Mouse (Mus musculus) neural tube, embryonic 12.5 days (tissue): ENCODE data around the gene 1700020L24Rik. TPM values are rescaled to one million over a fixed set of nuclear protein-coding genes. Genes with fewer than 3 reads are reported as not detected.

Source experiments
- ATAC-seq: fragments of 200-750 bp; cut with Nextera tagmentation; 2 replicates; pipeline ENCODE4 v1.8.0; 2017; ENCODE audit warnings: low read depth, mild to moderate bottlenecking, moderate TSS enrichment, moderate library complexity; ENCODE audit not compliant: low FRiP score
- H3K27ac ChIP-seq: fragments of 300-500 bp; sonication (generic); 2 replicates; pipeline ENCODE4 v1.5.1; 2016
- H3K27me3 ChIP-seq: fragments of 300-500 bp; sonication (generic); replicated peaks from 2 replicates; pipeline ENCODE4 v1.6.1; 2016; ENCODE audit warnings: mild to moderate bottlenecking
- H3K36me3 ChIP-seq: fragments of 300-500 bp; sonication (generic); 2 replicates; pipeline ENCODE4 v1.6.1; 2016; ENCODE audit warnings: mild to moderate bottlenecking
- H3K4me1 ChIP-seq: fragments of 300-500 bp; sonication (generic); 2 replicates; pipeline ENCODE4 v1.6.1; 2016
- H3K4me2 ChIP-seq: fragments of 300-500 bp; sonication (generic); replicated peaks from 2 replicates; pipeline ENCODE4 v1.6.1; 2016; ENCODE audit warnings: mild to moderate bottlenecking
- H3K4me3 ChIP-seq: fragments of 300-500 bp; sonication (generic); 2 replicates; pipeline ENCODE4 v1.5.1; 2016
- H3K9ac ChIP-seq: fragments of 300-500 bp; sonication (generic); 2 replicates; pipeline ENCODE4 v1.6.1; 2016; ENCODE audit warnings: mild to moderate bottlenecking
- H3K9me3 ChIP-seq: fragments of 300-500 bp; sonication (generic); 2 replicates; pipeline ENCODE4 v1.6.1; 2016; ENCODE audit warnings: mild to moderate bottlenecking
- WGBS: fragments of 180-500 bp; shearing (Covaris S2); methylation state at CpG from one replicate; pipeline ENCODE4 v1.1.7; 2016; 5-methylcytosine and 5-hydroxymethylcytosine counted together
- polyA plus RNA-seq: library from polyadenylated mRNA; unstranded; fragments of >200 nt; fragmentation: Nextera tagmentation; extraction: Ambion mirVana; gene quantifications from 2 replicates; pipeline ENCODE4 v1.2.1, GENCODE M21; 2016

The 1700020L24Rik gene
- polyA plus RNA-seq = 0.38 and 0.76 TPM in 2 replicates

DNA sequence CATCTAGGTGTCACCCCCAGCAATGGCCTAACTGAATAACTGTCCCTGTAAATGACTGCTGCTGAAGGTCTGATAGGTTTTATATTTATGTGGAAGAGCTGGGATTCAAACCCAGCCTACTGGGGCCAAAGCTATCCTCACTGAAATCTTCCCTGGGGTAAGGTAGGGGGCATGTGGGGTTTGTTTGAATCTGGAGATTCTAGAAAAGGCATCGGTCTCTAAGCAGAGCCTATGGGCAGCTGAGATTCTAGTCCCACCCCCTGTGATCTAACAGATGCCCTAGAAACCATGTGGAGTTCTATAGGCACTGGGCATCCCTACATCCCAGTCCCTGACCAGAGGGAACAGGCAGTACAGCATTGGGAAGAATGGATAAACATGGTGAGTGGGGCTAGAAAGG lies at the start of gene 1700020L24Rik:
TSS of gene 1700020L24Rik (plus strand) at position 301 of the 400 bp plus-strand sequence.
- ATAC-seq = no peak
- Histone ChIP-seq H3K9ac (no peak within 1 kb of the TSS), H3K27ac (no peak within 1 kb of the TSS), H3K4me2 (no peak within 1 kb of the TSS), H3K4me3 (no peak within 1 kb of the TSS), H3K36me3 (no peaks in the 10 kb centered on the region), H3K27me3 (peaks cover 15% of the 10 kb centered on the region), H3K4me1 (no peaks in the 10 kb centered on the region; the same call in 1 of the 2 replicates), H3K9me3 (no peaks in the 10 kb centered on the region)
- WGBS = 96% methylated on average over 1 of the region's 1 CpGs

DNA sequence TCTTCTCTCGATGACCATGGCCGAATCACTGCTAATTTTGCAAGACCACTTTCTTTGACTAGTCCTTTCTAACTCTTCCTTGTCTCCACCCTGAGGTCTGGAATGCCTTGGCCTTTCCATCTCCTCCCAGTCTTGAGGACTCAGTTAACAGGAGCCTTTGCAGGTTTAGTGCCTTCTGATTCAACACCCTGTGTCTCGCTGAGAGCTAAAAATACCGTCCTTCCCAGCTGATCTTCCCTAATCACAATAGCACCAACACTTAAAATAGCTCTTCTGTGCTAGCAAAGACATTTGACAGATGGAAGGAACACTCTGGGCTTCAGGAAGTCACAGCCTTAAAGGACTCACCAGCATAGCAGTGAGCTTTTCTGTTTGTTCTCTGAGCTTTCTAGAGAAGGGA lies 44.4 kb upstream of the 1700020L24Rik start:
- H3K9me3 ChIP-seq = no peaks in the 10 kb centered on the region
- no peak overlapping the region for H3K27ac ChIP-seq
- ATAC-seq = no peak
- no peaks in the 10 kb centered on the region for H3K4me1 ChIP-seq
- no peaks in the 10 kb centered on the region for H3K27me3 ChIP-seq
- H3K4me3 ChIP-seq = no peak overlapping the region
- H3K4me2 ChIP-seq = no peak overlapping the region
- peaks cover 45% of the 10 kb centered on the region for H3K36me3 ChIP-seq
- 94% methylated on average over 4 of the region's 4 CpGs for WGBS
- H3K9ac ChIP-seq = no peak overlapping the region

DNA sequence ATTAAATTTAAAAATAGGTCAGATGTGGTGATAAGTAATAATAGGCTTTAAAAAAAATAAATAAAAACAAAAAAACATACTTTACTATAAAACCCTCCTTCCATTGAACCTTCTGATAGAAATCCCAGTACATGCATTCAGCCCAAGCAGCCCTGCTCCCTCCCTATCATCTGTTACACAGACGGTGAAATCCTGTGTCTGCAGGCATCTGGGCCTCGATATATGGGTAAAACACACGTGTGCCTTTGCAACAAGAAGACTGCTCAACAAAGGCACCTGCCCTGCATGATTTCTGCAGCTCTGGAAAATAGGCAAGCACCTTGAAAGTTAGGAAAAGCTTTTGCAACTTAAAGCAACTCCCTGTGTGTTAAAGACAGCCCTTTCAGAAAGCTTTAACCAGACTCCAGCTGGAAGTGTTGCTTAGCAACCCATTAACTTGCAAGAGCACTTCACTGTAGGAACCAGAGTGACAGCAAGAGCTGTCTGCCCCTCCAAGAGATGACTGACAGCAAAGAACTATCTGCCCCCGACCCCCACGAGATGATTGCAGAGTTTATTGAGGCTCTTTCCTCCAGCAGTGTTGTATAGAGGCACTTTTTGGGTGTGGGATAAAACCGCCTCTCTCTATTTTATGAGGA lies 42.6 kb upstream of the 1700020L24Rik start:
- no peak for ATAC-seq
- Histone ChIP-seq H3K4me3 (no peak overlapping the region), H3K36me3 (peaks cover 52% of the 10 kb centered on the region), H3K4me1 (no peaks in the 10 kb centered on the region), H3K4me2 (0 out of 2 replicates have a peak overlapping the region, but pooled peaks have one; percentile 27), H3K9me3 (no peaks in the 10 kb centered on the region), H3K9ac (no peak overlapping the region), H3K27ac (no peak overlapping the region), H3K27me3 (no peaks in the 10 kb centered on the region)
- 19% methylated on average over 6 of the region's 6 CpGs for WGBS

DNA sequence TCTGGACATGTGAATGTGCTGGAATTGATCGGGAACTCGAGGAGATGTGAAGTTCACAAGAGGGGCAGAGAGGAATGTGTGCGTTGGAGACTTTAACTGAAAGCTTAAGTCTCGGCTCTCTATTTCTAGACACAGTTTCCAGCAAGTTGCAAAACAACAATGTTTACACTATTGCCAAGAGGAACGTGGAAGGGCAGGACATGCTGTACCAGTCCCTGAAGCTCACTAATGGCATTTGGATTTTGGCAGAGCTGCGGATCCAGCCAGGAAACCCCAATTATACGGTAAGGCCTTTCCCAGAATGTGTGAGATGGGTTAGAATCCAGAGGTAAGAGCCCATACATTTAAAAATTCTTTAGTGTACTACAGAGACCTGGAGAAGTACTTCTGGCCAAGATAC lies 39.9 kb upstream of the 1700020L24Rik start:
- Histone ChIP-seq H3K4me3 (no peak overlapping the region), H3K27me3 (no peaks in the 10 kb centered on the region), H3K4me2 (no peak overlapping the region), H3K36me3 (peaks cover 45% of the 10 kb centered on the region), H3K9ac (no peak overlapping the region), H3K27ac (no peak overlapping the region), H3K9me3 (no peaks in the 10 kb centered on the region), H3K4me1 (no peaks in the 10 kb centered on the region)
- ATAC-seq = no peak
- 94% methylated on average over 7 of the region's 7 CpGs for WGBS

DNA sequence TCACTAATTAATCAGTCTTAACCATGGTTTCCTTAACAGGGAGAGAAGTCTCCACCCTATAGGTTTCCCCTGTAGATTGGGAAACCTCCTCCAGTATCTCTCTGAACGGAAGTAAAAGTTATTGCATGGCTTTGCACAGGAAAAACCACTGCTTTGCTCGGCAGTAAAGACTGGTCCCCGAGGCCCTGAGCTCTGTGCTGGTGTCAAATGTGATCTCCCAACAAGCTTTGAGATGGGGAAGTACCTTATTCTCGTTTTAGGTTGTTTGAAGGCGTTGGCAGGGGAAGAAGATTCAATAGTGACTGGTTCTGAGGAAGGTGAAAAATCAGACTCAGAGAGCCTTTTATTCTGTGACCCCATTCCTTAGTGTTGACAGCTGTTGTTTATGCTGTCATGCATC lies 38.8 kb upstream of the 1700020L24Rik start:
- Histone ChIP-seq H3K4me3 (no peak overlapping the region), H3K4me1 (no peaks in the 10 kb centered on the region), H3K4me2 (no peak overlapping the region), H3K27ac (no peak overlapping the region), H3K27me3 (no peaks in the 10 kb centered on the region), H3K9me3 (no peaks in the 10 kb centered on the region), H3K9ac (no peak overlapping the region), H3K36me3 (peaks cover 49% of the 10 kb centered on the region)
- WGBS = 88% methylated on average over 5 of the region's 5 CpGs
- ATAC-seq = no peak

DNA sequence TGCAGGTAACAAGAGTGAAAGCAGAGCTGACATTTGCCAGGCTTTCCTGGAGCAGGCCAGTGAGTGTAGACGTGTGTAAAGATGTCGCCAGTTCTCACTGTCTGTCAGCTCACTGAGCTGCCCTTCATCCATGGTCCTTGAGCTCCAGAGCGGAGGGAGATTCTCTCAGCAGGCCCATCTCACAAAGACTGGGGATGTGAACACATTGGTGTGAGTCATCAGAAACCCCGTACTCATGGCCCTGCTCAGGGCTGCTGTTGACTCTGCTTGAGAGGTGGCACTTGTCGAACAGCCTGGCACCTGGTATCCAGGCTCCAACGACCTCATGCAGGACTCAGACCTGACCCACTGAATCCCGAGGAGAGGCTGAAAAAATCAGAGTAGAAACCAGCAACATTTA lies 33.7 kb upstream of the 1700020L24Rik start:
- H3K27me3 ChIP-seq = no peaks in the 10 kb centered on the region
- H3K4me2 ChIP-seq = no peak overlapping the region
- WGBS = 93% methylated on average over 7 of the region's 7 CpGs
- ATAC-seq = no peak
- no peaks in the 10 kb centered on the region for H3K4me1 ChIP-seq
- H3K27ac ChIP-seq = no peak overlapping the region
- no peaks in the 10 kb centered on the region for H3K9me3 ChIP-seq
- H3K4me3 ChIP-seq = no peak overlapping the region
- H3K9ac ChIP-seq = no peak overlapping the region
- peaks cover 32% of the 10 kb centered on the region for H3K36me3 ChIP-seq

DNA sequence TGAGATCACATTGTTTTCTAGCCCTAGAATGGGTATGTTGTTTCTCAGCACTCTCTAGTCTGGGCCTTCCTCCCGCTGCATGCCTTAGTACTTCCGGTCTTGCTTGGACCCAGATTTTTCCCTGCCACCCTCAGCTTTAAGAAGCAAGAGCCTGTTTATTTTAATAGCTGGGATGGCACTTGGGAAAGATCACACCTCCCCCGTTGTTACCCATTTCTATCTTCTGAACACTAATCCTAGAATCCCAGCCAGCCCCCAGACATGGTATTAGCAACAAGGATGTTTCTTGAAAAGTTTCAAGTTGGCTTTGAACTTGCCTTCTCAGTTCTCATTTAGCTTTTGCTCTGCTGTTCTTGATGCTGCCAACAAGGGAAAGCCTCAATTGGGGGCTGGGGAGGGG lies 31.1 kb upstream of the 1700020L24Rik start:
- no peak for ATAC-seq
- H3K9me3 ChIP-seq = no peaks in the 10 kb centered on the region
- no peak overlapping the region for H3K4me3 ChIP-seq
- peaks cover 21% of the 10 kb centered on the region for H3K36me3 ChIP-seq
- H3K4me1 ChIP-seq = peaks cover 12% of the 10 kb centered on the region
- 70% methylated on average over 3 of the region's 3 CpGs for WGBS
- no peak overlapping the region for H3K9ac ChIP-seq
- H3K4me2 ChIP-seq = no peak overlapping the region
- no peaks in the 10 kb centered on the region for H3K27me3 ChIP-seq
- H3K27ac ChIP-seq = no peak overlapping the region

DNA sequence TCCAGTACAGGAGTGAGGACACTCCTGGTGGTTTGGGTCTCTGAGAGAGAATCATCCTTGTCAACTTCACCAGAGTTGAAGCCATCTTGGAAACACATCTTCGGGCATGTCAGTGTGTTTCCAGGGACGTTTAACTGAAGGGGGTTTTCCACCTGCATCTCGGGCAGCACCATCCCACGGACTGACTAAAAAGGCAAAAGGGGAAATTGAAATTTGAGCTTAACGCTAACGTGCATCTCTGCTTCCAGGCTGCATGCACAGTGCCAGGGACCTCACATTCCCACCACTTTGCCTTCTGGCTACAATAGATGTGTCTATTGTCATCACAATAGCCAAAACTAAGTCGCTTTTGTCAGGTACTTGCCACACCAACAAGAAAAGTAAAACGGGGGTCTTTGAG lies 29.2 kb upstream of the 1700020L24Rik start:
- Histone ChIP-seq H3K4me2 (no peak overlapping the region), H3K9me3 (no peaks in the 10 kb centered on the region), H3K27me3 (no peaks in the 10 kb centered on the region), H3K4me1 (peaks cover 17% of the 10 kb centered on the region), H3K36me3 (peaks cover 9% of the 10 kb centered on the region), H3K9ac (no peak overlapping the region), H3K27ac (no peak overlapping the region), H3K4me3 (no peak overlapping the region)
- no peak for ATAC-seq
- WGBS = 53% methylated on average over 8 of the region's 8 CpGs

DNA sequence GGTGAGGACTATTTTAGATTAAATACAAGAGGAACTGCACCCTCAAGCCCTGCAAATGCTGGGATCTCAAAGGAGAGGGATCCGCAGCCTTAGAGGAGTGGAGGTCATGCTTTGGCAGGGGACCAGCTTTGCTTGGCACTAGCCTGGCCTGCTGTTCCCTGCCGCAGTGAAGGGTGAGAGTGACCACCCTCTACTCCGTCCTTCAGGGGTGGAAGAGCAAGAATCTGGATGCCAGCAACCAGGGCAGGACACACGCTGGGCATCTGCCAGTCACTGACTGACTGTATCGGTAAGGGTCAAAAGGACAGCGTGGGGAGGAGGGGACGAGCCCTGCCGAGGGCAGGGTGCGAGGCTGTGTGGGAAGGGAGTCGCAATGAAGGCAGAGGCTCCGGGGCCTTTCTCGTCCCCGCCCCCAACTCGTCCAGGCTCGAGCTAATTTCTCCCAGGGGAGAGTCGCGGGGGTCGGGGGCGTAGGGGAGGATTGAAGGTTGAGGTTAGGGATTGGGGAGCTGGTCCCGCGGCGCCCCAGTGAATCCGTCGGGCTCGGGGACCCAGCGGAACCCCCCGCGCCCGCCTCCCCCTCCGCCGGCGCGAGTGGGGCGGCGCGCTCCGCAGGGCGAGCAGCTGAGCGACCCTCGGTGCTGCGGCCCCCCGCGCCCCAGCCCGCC lies 28.3 kb upstream of the 1700020L24Rik start, which contains the start of gene Rasl10b:
TSS of gene Rasl10b (plus strand) at position 51 of the 668 bp plus-strand sequence.
- peak; percentile 83 for ATAC-seq
- peaks cover 17% of the 10 kb centered on the region for H3K4me1 ChIP-seq
- WGBS = under 1% methylated on average over 27 of the region's 44 CpGs
- peak within 1 kb of the TSS; percentile 93 for H3K9ac ChIP-seq
- H3K27ac ChIP-seq = no peak within 1 kb of the TSS
- H3K27me3 ChIP-seq = 0 out of 2 replicates have a peak, but pooled peaks cover 3% of the 10 kb centered on the region
- H3K36me3 ChIP-seq = no peaks in the 10 kb centered on the region
- H3K4me2 ChIP-seq = peak within 1 kb of the TSS; percentile 90
- H3K9me3 ChIP-seq = no peaks in the 10 kb centered on the region
- H3K4me3 ChIP-seq = peak within 1 kb of the TSS; percentile 96

DNA sequence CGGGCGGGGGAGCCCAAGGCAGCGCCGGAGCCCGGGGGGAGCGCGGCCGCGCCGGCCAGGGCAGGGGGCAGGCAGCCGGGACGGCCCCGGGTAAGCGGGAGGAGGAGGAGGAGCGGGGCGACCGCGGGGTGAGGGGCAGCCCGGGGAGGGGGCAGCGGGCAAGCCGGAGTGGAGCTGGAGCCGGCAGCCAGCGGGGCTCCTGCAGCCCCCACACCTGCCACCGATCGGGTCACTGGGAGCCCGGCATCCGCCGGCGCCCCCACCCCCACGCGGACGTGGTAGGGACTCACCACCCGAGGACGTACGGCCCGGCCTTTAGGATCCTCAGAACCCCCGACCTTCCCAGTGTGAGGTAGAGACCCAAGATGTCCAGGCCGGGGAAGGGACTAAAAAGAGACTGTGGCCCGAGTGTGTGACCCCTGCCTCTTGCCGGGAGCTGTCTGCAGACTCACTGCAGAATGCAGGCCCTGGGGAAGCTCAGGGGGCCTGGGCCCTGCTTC lies 27.6 kb upstream of the 1700020L24Rik start:
- H3K9ac ChIP-seq = peak overlapping the region; percentile 93
- ATAC-seq = peak; percentile 59
- H3K27me3 ChIP-seq = 0 out of 2 replicates have a peak, but pooled peaks cover 3% of the 10 kb centered on the region
- H3K4me3 ChIP-seq = peak overlapping the region; percentile 96
- peaks cover 17% of the 10 kb centered on the region for H3K4me1 ChIP-seq
- H3K4me2 ChIP-seq = peak overlapping the region; percentile 90
- WGBS = under 1% methylated on average over 23 of the region's 40 CpGs
- H3K27ac ChIP-seq = no peak overlapping the region
- no peaks in the 10 kb centered on the region for H3K36me3 ChIP-seq
- H3K9me3 ChIP-seq = no peaks in the 10 kb centered on the region

DNA sequence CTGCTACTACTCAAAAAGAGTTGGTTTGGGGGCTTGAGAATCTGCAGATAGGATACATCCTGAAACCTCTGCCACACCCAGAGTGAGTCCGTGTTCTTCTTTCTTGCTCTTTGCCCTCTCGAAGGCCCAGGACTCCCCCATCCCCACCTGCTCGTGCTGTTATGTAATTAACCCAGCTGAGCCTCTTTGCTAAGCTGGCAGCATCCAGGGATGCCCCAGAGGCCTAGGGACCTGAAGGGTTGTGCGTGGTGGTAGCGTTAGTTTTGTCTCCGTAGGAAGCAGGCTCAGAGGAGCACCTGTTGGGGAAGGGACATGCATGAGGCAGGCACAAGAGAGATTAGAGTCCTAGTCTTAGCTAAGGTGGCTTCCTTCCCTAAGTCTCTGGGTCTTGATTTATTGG lies 27.0 kb upstream of the 1700020L24Rik start:
- H3K36me3 ChIP-seq = no peaks in the 10 kb centered on the region
- no peaks in the 10 kb centered on the region for H3K9me3 ChIP-seq
- 0 out of 2 replicates have a peak, but pooled peaks cover 3% of the 10 kb centered on the region for H3K27me3 ChIP-seq
- H3K9ac ChIP-seq = peak overlapping the region; percentile 93
- WGBS = 29% methylated on average over 6 of the region's 6 CpGs
- ATAC-seq = no peak
- H3K4me1 ChIP-seq = peaks cover 17% of the 10 kb centered on the region
- H3K4me3 ChIP-seq = peak overlapping the region; percentile 96
- peak overlapping the region; percentile 90 for H3K4me2 ChIP-seq
- H3K27ac ChIP-seq = no peak overlapping the region

DNA sequence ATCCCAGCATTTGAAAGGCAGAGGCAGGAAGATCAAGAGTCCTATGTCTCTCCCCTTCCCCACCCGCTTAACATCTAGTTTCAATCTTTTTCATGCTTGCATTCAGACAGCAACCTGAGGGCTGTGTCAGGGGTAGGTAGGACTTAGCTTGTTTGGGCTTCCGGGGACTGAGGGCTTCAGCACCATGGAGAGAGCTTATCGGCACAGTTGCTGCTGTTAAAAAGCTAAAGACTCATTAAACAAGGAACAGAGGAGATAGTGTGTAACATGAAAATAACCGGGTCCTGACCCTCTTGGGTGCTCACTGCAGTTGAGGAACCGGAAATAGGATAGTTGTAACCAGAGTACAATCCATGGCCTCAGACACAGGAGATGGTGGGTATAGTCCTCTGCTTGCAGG lies 20.4 kb upstream of the 1700020L24Rik start:
- Histone ChIP-seq H3K27me3 (peaks cover 33% of the 10 kb centered on the region), H3K4me1 (peaks cover 9% of the 10 kb centered on the region; the same call in 1 of the 2 replicates)
- no peak for ATAC-seq

More for the DNA sequence above, 20.4 kb upstream of the 1700020L24Rik start:
- no peak overlapping the region for H3K27ac ChIP-seq
- no peak overlapping the region for H3K4me2 ChIP-seq
- no peak overlapping the region for H3K9ac ChIP-seq
- WGBS = 20% methylated on average over 5 of the region's 5 CpGs
- no peak overlapping the region for H3K4me3 ChIP-seq
- H3K9me3 ChIP-seq = no peaks in the 10 kb centered on the region
- no peaks in the 10 kb centered on the region for H3K36me3 ChIP-seq
